Mouse (Mus musculus) bone marrow macrophage, adult 2 months (primary cell): ENCODE measurements at regions not wholly inside any gene's neighbourhood (a gene's known extent, or its start where the extent isn't known, plus 50 kb on each side); places are given as distances from the start of the nearest gene placed in this dataset.
"Not testable (repeated sequence)": the region's sequence is repeated elsewhere in the genome, so short reads cannot be mapped to it uniquely, and the experiment has no call there.

Experiments
- H3K27ac ChIP-seq: 2 replicates; pipeline ENCODE4 v1.5.1; 2012; ENCODE audit warnings: low read depth, low read length; ENCODE audit not compliant: insufficient read depth
- H3K4me1 ChIP-seq: 2 replicates; pipeline ENCODE4 v1.6.1; 2012; ENCODE audit warnings: low read length; ENCODE audit not compliant: control insufficient read depth, insufficient read depth
- H3K4me3 ChIP-seq: 2 replicates; pipeline ENCODE4 v1.5.1; 2012; ENCODE audit warnings: mild to moderate bottlenecking, low read length, moderate library complexity; ENCODE audit not compliant: insufficient read depth
- CTCF ChIP-seq: IDR thresholded peaks from 2 replicates; pipeline ENCODE4 v1.5.1; 2012; ENCODE audit warnings: low read depth, mild to moderate bottlenecking, low read length, moderate library complexity
- POLR2A ChIP-seq: IDR thresholded peaks from 2 replicates; pipeline ENCODE4 v1.6.1; 2012; ENCODE audit warnings: mild to moderate bottlenecking, low read depth, low read length, borderline replicate concordance

DNA sequence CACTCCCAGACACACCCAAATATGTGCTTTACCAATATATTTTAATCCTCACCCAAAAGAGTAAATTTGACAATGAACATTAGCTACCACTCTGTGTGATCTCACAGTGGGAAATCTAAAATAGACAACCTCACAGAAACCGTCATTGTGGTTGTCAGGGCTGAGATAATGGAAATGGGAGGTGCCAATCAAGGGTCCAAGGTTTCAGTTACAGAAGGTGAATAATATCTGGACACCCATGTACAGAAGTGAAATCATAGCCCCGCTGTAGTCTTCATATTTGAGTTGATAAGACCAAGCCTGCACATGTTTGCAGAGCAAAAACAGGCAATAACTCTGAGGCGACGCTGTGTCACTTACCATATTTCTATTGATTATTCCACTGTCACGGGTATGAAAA, 243.8 kb downstream of the Antxr2 start:
- TF ChIP-seq POLR2A (no peak), CTCF (no peak)
- Histone ChIP-seq H3K4me1 (no peaks in the 10 kb centered on the region), H3K4me3 (no peak overlapping the region), H3K27ac (no peak overlapping the region)

DNA sequence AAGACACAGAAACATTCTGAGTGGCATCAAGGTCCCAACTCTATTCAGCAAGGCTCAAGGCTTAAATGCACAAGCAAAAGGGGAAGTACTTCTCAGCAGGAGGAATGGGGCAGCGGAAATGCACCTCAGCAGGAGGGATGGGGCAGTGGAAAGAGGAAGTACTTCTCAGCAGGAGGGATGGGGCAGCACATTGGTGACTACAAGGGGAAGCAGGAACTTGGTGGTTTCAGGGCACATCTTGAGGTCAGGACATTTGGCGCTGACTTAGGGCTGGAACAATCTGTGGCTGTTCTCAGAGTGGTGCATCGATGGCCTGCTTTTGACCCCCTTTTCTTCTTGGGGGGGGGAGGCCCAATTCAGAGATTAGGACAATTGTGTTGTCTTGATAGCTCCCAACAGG, 255.7 kb downstream of the Antxr2 start:
- H3K4me3 ChIP-seq: not testable (repeated sequence)

DNA sequence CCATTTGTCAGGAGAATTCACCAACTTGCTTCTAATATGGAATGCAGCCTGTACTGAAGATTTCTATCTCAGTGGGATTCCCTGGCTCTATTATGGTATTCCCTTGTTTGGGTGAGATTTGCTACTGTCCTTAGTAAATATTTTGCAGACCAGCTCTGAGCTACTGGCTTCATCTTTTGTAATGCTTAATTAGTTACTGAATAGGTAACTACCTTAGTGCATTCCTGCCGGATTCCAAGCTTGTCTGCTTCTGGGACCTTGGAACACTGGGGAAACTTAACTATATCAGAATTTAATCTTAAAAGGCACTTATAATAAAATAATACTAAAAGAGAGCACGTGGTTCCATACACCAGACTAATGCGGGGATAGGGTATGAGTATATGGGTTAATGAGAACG, 257.4 kb downstream of the Antxr2 start:
- H3K4me1 ChIP-seq, H3K4me3 ChIP-seq, H3K27ac ChIP-seq: not testable (repeated sequence)

More for the DNA sequence above, 255.7 kb downstream of the Antxr2 start:
- H3K4me1 ChIP-seq, H3K27ac ChIP-seq: not testable (repeated sequence)

DNA sequence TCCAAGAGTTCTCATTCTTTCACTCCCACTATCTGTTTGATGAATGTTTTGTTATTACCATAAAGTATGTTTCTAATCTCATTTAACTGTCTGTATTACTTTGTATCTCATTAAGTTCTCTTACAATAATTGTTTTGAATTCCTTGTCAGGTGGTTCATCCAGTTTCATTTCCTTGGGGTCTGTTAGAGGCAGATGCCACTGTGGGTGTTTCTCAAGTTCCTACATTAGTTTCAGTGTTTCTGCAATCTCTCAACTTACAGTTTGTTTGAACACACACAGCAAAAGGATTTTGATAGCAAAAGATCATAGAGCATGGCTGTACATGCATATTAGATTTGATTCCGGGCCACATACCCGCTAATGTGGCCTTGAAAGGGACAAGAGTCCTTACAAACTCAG, 280.5 kb upstream of the Gk2 start:
- no peak overlapping the region for H3K27ac ChIP-seq
- H3K4me3 ChIP-seq: no peak overlapping the region
- H3K4me1 ChIP-seq: no peaks in the 10 kb centered on the region
- TF ChIP-seq POLR2A (no peak), CTCF (no peak)

DNA sequence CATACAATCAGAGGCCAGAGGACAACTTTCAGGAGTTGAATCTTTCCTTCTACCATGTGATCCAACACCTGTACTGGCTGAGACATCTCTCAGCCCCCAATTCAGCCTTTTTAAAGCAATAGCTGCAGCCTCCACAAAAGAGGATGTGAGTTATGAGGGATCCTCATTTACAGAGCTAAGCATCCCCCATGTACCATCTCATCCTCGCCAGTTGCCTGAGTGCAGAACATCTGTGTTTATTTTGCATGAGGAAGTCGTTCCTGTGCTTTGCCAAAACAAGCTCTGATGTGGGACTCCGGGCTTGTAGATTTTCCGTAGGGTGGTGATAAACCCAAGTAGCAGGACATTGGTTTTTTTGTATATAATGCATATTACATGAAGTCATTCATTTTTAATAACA, 274.1 kb upstream of the Gk2 start:
- H3K4me1 ChIP-seq: no peaks in the 10 kb centered on the region
- TF ChIP-seq CTCF: no peak
- H3K27ac ChIP-seq: no peak overlapping the region
- H3K4me3 ChIP-seq: no peak overlapping the region

DNA sequence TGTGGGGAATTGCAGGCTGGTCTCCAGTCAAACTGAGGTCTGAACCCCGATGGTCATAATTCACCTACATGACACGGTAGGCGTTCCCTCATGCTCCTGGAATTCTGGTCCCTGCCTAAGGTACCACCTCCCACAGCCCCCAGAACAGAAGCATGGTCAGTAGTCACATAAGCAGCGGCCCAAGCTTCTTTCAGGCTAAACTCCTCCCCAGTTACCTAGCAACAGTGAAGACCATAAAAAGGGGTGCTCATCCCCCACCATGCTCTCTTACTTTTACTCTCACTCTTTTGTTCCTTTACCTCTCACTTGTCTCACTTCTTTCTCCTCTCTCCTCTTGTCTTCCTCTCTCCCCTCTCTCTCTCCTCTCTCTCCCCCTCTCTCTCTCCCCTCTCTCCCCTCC, 262.5 kb upstream of the Gk2 start:
- H3K4me3 ChIP-seq, H3K27ac ChIP-seq, H3K4me1 ChIP-seq: not testable (repeated sequence)

DNA sequence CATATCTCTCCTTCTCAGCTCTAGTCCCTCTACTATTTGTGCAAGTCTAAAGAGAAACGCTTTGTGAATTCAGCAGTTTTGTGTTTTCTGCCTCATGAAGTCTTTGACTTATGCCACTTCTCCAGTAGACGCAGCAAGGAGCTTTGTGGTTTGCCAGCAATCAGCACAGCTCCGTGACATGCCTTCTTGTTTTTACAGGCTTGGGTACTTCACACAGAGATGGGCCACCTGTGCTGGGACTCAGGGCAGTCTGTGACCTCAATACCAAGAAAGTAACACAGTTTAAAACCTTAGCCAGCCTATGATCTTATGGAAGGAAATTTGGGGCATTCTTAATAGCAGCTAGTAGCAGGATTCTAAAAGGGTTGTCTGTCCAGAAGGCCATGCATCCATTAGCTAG, 248.4 kb upstream of the Gk2 start:
- no peak overlapping the region for H3K27ac ChIP-seq
- TF ChIP-seq CTCF (no peak), POLR2A (no peak)
- no peak overlapping the region for H3K4me3 ChIP-seq
- H3K4me1 ChIP-seq: no peaks in the 10 kb centered on the region

DNA sequence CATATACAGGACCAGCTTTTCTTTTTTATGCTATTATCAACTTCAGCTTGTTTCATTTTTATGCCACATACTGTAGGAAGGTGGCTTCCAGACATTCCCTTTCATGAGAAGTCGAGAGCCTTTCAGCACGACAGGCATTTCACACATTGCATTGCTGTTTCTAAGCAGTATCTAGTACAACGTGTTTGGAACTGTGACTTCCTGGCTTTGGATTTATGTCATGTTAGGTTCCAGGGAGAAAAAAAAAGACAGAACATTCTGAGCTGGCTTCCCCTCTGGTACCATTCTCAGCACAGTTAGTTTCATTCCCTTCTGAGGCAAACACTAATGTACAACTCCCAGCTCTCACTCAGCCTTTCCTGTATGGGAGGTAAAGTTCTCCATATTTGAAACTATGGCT, 243.7 kb upstream of the Gk2 start:
- TF ChIP-seq CTCF (no peak), POLR2A (no peak)
- no peak overlapping the region for H3K4me3 ChIP-seq
- H3K27ac ChIP-seq: no peak overlapping the region
- no peaks in the 10 kb centered on the region for H3K4me1 ChIP-seq

DNA sequence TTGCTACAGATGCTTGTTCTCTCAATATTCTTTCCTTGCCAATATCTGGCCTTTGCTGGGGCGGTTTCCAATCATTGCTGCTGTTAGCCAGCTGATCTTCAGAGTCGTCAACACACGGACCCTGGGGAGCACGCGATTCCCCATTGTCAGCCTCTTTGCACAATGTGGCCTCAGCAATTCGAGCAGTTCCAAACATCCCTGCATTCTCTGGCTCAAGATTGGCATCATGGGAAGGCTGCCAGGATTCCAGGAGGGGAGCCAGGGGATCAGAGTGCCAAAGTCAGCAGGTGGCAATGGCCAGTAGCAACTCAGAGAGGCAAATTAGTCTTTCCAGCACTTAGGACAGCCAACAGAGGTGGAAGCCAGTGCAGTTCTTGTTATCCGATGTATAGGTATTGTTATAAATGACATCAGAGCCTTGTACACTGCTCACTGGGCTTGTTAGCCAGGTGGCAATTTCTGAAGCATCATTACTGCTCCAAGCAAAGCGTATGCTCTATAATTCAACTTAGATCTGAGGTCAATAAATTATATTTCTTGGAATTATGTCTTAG, 240.8 kb upstream of the Gk2 start:
- no peak for TF ChIP-seq POLR2A
- TF ChIP-seq CTCF: no peak
- Histone ChIP-seq H3K4me3 (no peak overlapping the region), H3K27ac (no peak overlapping the region), H3K4me1 (no peaks in the 10 kb centered on the region)

DNA sequence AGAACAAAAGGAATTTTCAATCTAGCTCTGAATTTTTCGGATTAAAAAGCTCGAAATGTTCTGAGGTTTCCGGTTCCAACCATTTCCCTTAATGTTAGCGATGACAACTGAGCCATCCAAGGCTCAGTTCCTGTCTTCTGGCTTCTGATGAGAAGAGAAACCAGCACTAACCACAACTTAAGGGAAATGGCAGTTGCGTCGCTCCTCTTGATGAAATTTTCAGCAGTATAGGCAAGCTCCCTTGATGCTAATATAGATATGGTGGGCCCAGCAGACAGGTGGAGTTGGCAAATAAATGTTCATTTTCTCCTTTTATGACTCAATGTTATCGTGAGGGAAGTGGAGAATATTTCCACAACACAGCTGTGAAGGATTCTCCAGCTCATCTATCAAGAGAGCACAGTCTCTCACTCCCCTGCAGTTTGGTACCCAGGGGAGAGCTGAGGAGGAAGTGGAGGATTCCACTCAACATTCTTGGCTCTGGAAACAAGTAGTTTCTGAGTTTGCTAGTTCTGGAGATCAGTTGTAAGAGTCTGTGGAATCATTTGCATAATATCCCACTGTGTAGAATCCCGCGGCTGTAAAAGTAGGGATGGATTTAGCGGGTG, 236.6 kb upstream of the Gk2 start:
- H3K4me3 ChIP-seq: no peak overlapping the region
- TF ChIP-seq CTCF: no peak
- TF ChIP-seq POLR2A: no peak
- no peaks in the 10 kb centered on the region for H3K4me1 ChIP-seq
- H3K27ac ChIP-seq: no peak overlapping the region

DNA sequence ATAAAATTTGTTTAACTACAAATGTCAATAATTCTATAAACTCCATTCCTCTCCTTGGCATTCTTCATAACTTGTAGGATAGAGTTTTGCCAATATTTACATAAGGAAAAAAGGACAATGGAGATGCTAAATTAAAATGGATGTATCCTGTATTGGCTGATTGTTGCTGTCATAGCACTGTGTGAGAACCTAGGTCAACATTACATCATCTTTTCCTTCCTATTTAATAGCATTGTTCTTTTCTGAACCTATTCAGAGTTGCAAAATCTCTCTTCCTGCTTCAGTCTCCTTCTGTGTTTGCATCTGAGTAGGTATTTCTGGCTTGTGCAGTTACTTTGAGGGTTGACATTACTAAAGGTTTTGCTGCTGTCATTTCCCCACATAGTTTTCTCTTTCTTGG, 228.6 kb upstream of the Gk2 start:
- TF ChIP-seq CTCF: no peak
- TF ChIP-seq POLR2A: no peak
- Histone ChIP-seq H3K4me3 (no peak overlapping the region), H3K27ac (no peak overlapping the region), H3K4me1 (no peaks in the 10 kb centered on the region)
